Mouse (Mus musculus): ENCODE data around the gene Aars. TPM values are rescaled to one million over a fixed set of nuclear protein-coding genes. Genes with fewer than 3 reads are reported as not detected.

Aars gene
- polyA plus RNA-seq, 1 experiment from 2014 or later: 30.0 TPM

DNA sequence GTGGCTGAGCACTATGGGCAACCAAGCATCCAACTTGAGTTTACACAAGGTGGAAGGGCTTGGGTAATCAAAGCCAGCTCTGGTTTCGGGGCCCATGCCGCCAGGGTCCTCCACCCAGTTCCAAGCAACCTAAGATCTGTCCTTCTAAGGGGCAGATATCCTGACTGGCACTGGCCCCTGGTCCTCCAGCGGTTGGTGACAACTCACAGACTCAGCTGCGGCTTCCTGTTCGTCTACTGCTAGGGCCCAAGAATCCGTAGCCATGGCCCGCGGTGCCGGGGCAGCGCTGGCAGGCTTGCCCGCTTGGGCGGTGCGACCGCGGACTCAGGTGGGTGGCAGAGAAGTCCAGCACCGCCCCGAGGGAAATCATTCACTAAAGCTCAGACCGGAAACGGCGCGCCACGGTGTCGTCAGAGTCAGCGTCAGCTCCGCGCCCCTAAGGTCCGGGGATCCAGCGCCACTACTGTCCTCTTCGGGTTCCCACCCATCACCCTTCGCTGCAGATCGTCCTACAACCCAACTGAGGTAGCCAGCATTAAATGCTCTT lies 5.5 kb upstream of the Aars start:
- peak overlapping the region; percentile 69 for H3K4me3 ChIP-seq (ENCODE audit: low read depth, low read length)
- no peaks in the 10 kb centered on the region; the same call in 1 of the 2 replicates for H3K36me3 ChIP-seq (ENCODE audit: control insufficient read depth, insufficient read depth)
- peak overlapping the region; percentile 76 for H3K9ac ChIP-seq (ENCODE audit: low read depth, low read length)
- H3K27me3 ChIP-seq (replicated peaks; ENCODE audit: control insufficient read depth, insufficient read depth, low read length): no peaks in the 10 kb centered on the region
- no peaks in the 10 kb centered on the region for H3K9me3 ChIP-seq (ENCODE audit: control insufficient read depth)
- H3K4me2 ChIP-seq (replicated peaks; ENCODE audit: low read depth): peak overlapping the region; percentile 80
- no peak for TF ChIP-seq CTCF (IDR thresholded peaks at IDR 0.05; ENCODE audit: low read depth)
- peak overlapping the region; percentile 75 for H3K27ac ChIP-seq (ENCODE audit: low read depth, low read length)
- under 1% methylated on average over 31 of the region's 31 CpGs for WGBS
- H3K4me1 ChIP-seq (replicated peaks; ENCODE audit: control insufficient read depth, insufficient read depth, low read length): peaks cover 4% of the 10 kb centered on the region; the same call in 1 of the 2 replicates
- peak; percentile 93 for ATAC-seq

DNA sequence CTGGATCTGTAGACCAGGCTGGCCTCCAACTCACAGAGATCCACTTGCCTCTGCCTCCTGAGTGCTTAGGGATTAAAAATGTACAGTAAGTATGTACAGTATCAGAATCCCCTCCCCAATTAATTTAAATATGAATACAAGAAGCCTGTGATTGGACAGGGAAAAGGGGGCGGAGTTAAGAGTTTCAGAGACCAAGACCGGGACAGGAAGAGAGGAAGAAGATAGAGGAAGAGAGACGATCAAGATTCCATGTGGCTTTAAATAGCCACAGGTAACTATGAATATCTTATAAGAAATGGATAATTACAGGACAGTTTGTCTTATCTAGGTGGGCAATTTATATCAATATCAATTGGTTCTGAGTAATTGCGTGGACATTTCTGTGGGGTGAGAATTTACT lies 3.4 kb upstream of the Aars start:
- Histone ChIP-seq H3K9me3 (ENCODE audit: control insufficient read depth) (no peaks in the 10 kb centered on the region), H3K27ac (ENCODE audit: low read depth, low read length) (no peak overlapping the region), H3K4me2 (replicated peaks; ENCODE audit: low read depth) (peak overlapping the region; percentile 48), H3K27me3 (replicated peaks; ENCODE audit: control insufficient read depth, insufficient read depth, low read length) (no peaks in the 10 kb centered on the region), H3K36me3 (ENCODE audit: control insufficient read depth, insufficient read depth) (no peaks in the 10 kb centered on the region; the same call in 1 of the 2 replicates), H3K4me1 (replicated peaks; ENCODE audit: control insufficient read depth, insufficient read depth, low read length) (peaks cover 4% of the 10 kb centered on the region; the same call in 1 of the 2 replicates), H3K9ac (ENCODE audit: low read depth, low read length) (no peak overlapping the region), H3K4me3 (ENCODE audit: low read depth, low read length) (peak overlapping the region; percentile 21)
- 44% methylated on average over 4 of the region's 4 CpGs for WGBS
- no peak for TF ChIP-seq CTCF (IDR thresholded peaks at IDR 0.05; ENCODE audit: low read depth)
- ATAC-seq: no peak

DNA sequence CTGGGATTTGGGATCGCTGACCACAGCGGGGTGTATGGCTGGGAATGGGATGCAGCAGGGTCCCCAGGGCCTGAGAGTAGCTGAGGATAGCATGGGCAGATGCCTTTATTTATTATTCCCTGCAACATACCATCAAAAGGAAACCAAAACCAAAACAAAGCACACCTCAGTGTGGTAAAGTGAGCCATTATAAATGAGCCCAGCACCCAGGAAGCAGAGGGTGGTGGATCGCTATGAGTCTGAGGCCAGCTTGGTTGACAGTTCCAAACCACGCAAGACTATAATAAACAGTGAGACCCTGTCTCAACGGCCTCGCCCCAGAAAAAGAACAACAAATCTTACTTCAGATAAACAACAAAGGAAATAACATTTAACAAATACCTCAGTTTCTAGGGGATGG lies 2.9 kb upstream of the Aars start:
- Histone ChIP-seq H3K4me3 (ENCODE audit: low read depth, low read length) (peak overlapping the region; percentile 21), H3K27me3 (replicated peaks; ENCODE audit: control insufficient read depth, insufficient read depth, low read length) (no peaks in the 10 kb centered on the region), H3K4me1 (replicated peaks; ENCODE audit: control insufficient read depth, insufficient read depth, low read length) (peaks cover 4% of the 10 kb centered on the region; the same call in 1 of the 2 replicates), H3K9me3 (ENCODE audit: control insufficient read depth) (no peaks in the 10 kb centered on the region), H3K9ac (ENCODE audit: low read depth, low read length) (no peak overlapping the region), H3K27ac (ENCODE audit: low read depth, low read length) (no peak overlapping the region), H3K36me3 (ENCODE audit: control insufficient read depth, insufficient read depth) (no peaks in the 10 kb centered on the region; the same call in 1 of the 2 replicates), H3K4me2 (replicated peaks; ENCODE audit: low read depth) (peak overlapping the region; percentile 48)
- no peak for ATAC-seq
- WGBS: 73% methylated on average over 6 of the region's 6 CpGs
- no peak for TF ChIP-seq CTCF (IDR thresholded peaks at IDR 0.05; ENCODE audit: low read depth)

DNA sequence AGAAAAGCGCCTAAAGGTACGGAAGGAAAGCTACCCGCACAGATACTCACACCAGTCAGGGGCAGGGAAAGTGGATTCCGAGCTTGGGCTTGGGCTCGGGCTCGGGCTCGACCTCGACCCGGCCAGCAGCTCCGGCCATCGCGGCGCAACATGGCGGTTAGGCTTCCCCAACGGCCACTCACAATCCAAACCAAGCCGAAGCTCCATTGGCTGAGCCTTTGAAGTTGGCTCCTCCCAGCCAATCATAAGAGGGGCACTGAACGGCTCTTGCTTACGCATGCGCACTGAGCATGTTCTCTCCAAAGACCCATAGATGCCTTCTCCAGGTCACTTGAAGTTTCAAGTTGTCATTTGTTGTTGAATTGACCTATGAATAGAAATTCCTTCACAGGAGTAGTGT lies 1.4 kb upstream of the Aars start, which contains the start of gene Ddx19b:
TSS of gene Ddx19b (minus strand) at position 180 of the 400 bp plus-strand sequence.
- H3K27me3 ChIP-seq (replicated peaks; ENCODE audit: control insufficient read depth, insufficient read depth, low read length): no peaks in the 10 kb centered on the region
- H3K9me3 ChIP-seq (ENCODE audit: control insufficient read depth): no peaks in the 10 kb centered on the region
- peaks cover under 1% of the 10 kb centered on the region; the same call in 1 of the 2 replicates for H3K36me3 ChIP-seq (ENCODE audit: control insufficient read depth, insufficient read depth)
- no peak within 1 kb of the TSS for H3K9ac ChIP-seq (ENCODE audit: low read depth, low read length)
- no peak for TF ChIP-seq CTCF (IDR thresholded peaks at IDR 0.05; ENCODE audit: low read depth)
- H3K4me1 ChIP-seq (replicated peaks; ENCODE audit: control insufficient read depth, insufficient read depth, low read length): peaks cover 4% of the 10 kb centered on the region; the same call in 1 of the 2 replicates
- no peak for ATAC-seq
- H3K27ac ChIP-seq (ENCODE audit: low read depth, low read length): no peak within 1 kb of the TSS
- H3K4me2 ChIP-seq (replicated peaks; ENCODE audit: low read depth): no peak within 1 kb of the TSS
- H3K4me3 ChIP-seq (ENCODE audit: low read depth, low read length): no peak within 1 kb of the TSS
- 95% methylated on average over 19 of the region's 19 CpGs for WGBS

DNA sequence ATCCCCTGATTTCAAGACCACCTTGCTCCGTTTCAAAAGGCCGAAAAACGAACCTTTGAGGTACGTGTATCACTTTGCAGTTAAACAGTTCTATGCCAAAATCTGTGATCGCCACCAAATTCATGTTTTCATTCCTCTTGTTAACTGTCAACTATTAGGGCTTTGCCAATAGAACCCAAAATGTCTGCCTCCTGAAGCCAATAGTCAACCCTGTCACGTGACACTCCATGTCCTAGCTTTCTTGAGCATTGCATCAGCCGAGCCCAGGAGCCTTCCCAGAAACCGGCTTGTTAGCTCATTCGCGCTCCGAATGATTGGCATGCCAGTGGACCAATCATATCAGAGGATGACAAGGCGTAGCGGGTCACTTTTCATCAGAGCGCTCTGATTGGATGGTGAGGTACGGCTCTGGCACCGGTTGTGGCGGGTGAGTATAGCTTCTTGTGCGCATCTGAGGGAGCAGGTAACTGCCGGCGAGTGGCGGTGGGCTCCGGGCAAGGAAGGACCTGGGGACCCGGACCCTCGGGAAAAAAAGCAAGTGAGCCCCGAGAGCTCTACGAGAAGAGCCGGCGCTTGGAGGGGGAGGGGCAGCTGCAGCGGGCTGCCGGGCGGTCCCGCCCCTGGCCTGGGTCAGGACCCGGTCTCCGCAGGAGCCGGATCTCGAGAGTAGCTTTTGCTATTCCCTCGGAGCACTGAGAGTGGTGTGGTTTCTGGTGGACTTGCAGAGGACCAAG lies 705 bp downstream of the Aars start:
- no peak for TF ChIP-seq CTCF (IDR thresholded peaks at IDR 0.05; ENCODE audit: low read depth)
- 6% methylated on average over 37 of the region's 37 CpGs for WGBS
- Histone ChIP-seq H3K9me3 (ENCODE audit: control insufficient read depth) (no peaks in the 10 kb centered on the region), H3K27ac (ENCODE audit: low read depth, low read length) (peak overlapping the region; percentile 74), H3K4me3 (ENCODE audit: low read depth, low read length) (peak overlapping the region; percentile 77), H3K27me3 (replicated peaks; ENCODE audit: control insufficient read depth, insufficient read depth, low read length) (no peaks in the 10 kb centered on the region), H3K36me3 (ENCODE audit: control insufficient read depth, insufficient read depth) (peaks cover 15% of the 10 kb centered on the region), H3K4me2 (replicated peaks; ENCODE audit: low read depth) (peak overlapping the region; percentile 75), H3K9ac (ENCODE audit: low read depth, low read length) (peak overlapping the region; percentile 66), H3K4me1 (replicated peaks; ENCODE audit: control insufficient read depth, insufficient read depth, low read length) (no peaks in the 10 kb centered on the region)
- ATAC-seq: peak; percentile 99

DNA sequence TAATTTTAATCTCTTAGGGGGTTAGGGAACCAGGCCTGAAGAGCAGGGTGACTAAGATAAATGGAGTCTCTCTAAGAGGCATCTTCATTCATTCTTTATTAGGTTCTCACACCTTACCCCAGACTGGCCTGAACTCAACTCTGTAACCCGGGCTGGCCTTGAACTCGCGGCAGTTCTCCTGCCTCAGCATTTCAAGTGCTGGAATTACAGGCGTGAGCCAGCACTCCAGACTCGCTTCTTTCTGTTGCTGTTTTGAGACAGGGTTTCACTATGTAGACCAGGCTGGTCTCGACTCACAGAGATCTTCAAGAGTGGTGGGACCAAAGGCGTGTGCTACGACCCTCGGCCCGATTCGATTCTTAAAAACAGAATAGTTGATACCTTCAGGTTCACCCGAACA lies 1.3 kb downstream of the Aars start:
- peak overlapping the region; percentile 74 for H3K27ac ChIP-seq (ENCODE audit: low read depth, low read length)
- H3K4me2 ChIP-seq (replicated peaks; ENCODE audit: low read depth): peak overlapping the region; percentile 75
- WGBS: 18% methylated on average over 12 of the region's 12 CpGs
- H3K36me3 ChIP-seq (ENCODE audit: control insufficient read depth, insufficient read depth): peaks cover 21% of the 10 kb centered on the region
- H3K27me3 ChIP-seq (replicated peaks; ENCODE audit: control insufficient read depth, insufficient read depth, low read length): no peaks in the 10 kb centered on the region
- peak; percentile 6; the same call in 1 of the 2 replicates for ATAC-seq
- peak overlapping the region; percentile 66 for H3K9ac ChIP-seq (ENCODE audit: low read depth, low read length)
- peak overlapping the region; percentile 77 for H3K4me3 ChIP-seq (ENCODE audit: low read depth, low read length)
- H3K9me3 ChIP-seq (ENCODE audit: control insufficient read depth): no peaks in the 10 kb centered on the region
- no peak for TF ChIP-seq CTCF (IDR thresholded peaks at IDR 0.05; ENCODE audit: low read depth)
- H3K4me1 ChIP-seq (replicated peaks; ENCODE audit: control insufficient read depth, insufficient read depth, low read length): no peaks in the 10 kb centered on the region
